Mouse (Mus musculus) CH12.LX (cell line): ENCODE results near the gene Lce1h. TPM values are rescaled to one million over a fixed set of nuclear protein-coding genes. Genes with fewer than 3 reads are reported as not detected.

Experiments used
- DNase-seq: peaks from one replicate; pipeline ENCODE4 v3.0.0-alpha.2; 2013; ENCODE audit errors: extremely low read depth
- H3K27ac ChIP-seq: 2 replicates; pipeline ENCODE4 v1.5.1; 2012; ENCODE audit warnings: low read depth, mild to moderate bottlenecking, control low read depth, moderate library complexity; ENCODE audit not compliant: insufficient read depth
- H3K27me3 ChIP-seq: replicated peaks from 2 replicates; pipeline ENCODE3; 2012; ENCODE audit warnings: inconsistent platforms
- H3K36me3 ChIP-seq, 2 experiments: replicated peaks in 1 of 2; 2 replicates each; pipeline versions ENCODE3 to v1.6.1; 2012; ENCODE audit warnings: inconsistent platforms in 1 of 2, low read length in 1 of 2, mild to moderate bottlenecking in 1 of 2, mixed read lengths in 1 of 2, moderate library complexity in 1 of 2; ENCODE audit not compliant: control insufficient read depth in 1 of 2, insufficient read depth in 1 of 2
- H3K4me1 ChIP-seq, 2 experiments: 2 replicates each; pipeline ENCODE4 v1.6.1; 2012; ENCODE audit warnings: inconsistent platforms in 1 of 2, moderate library complexity in 1 of 2; ENCODE audit not compliant: insufficient read depth in 2 of 2, control insufficient read depth in 1 of 2
- H3K4me2 ChIP-seq: 2 replicates; pipeline ENCODE4 v1.6.1; 2012; ENCODE audit warnings: low read depth, mild to moderate bottlenecking, control low read depth; ENCODE audit not compliant: poor library complexity, insufficient read depth, severe bottlenecking
- H3K4me3 ChIP-seq, 3 experiments: fragments of 150-350 bp in 1 of 3; sonication (generic) in 1 of 3; replicated peaks in 1 of 3; 2 replicates each; pipeline versions ENCODE3 to v1.5.1; 2011 to 2012; ENCODE audit warnings: low read depth in 2 of 3, low read length in 2 of 3, mild to moderate bottlenecking in 2 of 3, moderate library complexity in 2 of 3, control low read depth in 1 of 3, improper control_type of control experiment in 1 of 3, inconsistent platforms in 1 of 3, mixed read lengths in 1 of 3; ENCODE audit not compliant: poor library complexity in 1 of 3
- H3K79me2 ChIP-seq: replicated peaks from 2 replicates; pipeline ENCODE4 v1.6.1; 2012; ENCODE audit warnings: mild to moderate bottlenecking, moderate library complexity; ENCODE audit not compliant: control insufficient read depth, poor library complexity, insufficient read depth, severe bottlenecking; ENCODE audit errors: extremely low read depth
- H3K9ac ChIP-seq: 2 replicates; pipeline ENCODE4 v1.6.1; 2012; ENCODE audit warnings: low read depth, mild to moderate bottlenecking, control low read depth, moderate library complexity; ENCODE audit not compliant: insufficient read depth
- H3K9me3 ChIP-seq: replicated peaks from 2 replicates; pipeline ENCODE3; 2012; ENCODE audit warnings: low read length, inconsistent platforms, mixed read lengths
- BHLHE40 ChIP-seq: IDR thresholded peaks from 2 replicates; pipeline ENCODE4 v1.6.1; 2011; ENCODE audit warnings: mild to moderate bottlenecking, low read depth, low read length, improper control_type of control experiment
- E2F4 ChIP-seq: IDR thresholded peaks from 2 replicates; pipeline ENCODE4 v1.6.1; 2011; ENCODE audit warnings: low read depth, low read length, improper control_type of control experiment; ENCODE audit not compliant: insufficient replicate concordance
- EP300 ChIP-seq: IDR thresholded peaks from 2 replicates; pipeline ENCODE4 v1.6.1; 2011; ENCODE audit warnings: low read length, improper control_type of control experiment
- GABPA ChIP-seq: IDR thresholded peaks from 2 replicates; pipeline ENCODE4 v1.6.1; 2012; ENCODE audit warnings: low read depth, low read length, improper control_type of control experiment, inconsistent platforms; ENCODE audit not compliant: insufficient replicate concordance
- KAT2A ChIP-seq: IDR thresholded peaks from 2 replicates; pipeline ENCODE4 v1.6.1; 2012; ENCODE audit warnings: low read length, improper control_type of control experiment, inconsistent platforms; ENCODE audit not compliant: insufficient replicate concordance
- MEF2A ChIP-seq: IDR thresholded peaks from 2 replicates; pipeline ENCODE4 v1.6.1; 2014; ENCODE audit warnings: low read depth, mild to moderate bottlenecking, inconsistent platforms, low read length, improper control_type of control experiment, borderline replicate concordance
- MXI1 ChIP-seq: IDR thresholded peaks from 2 replicates; pipeline ENCODE4 v1.6.1; 2011; ENCODE audit warnings: mild to moderate bottlenecking, low read depth, low read length, improper control_type of control experiment
- NELFE ChIP-seq: IDR thresholded peaks from 2 replicates; pipeline ENCODE4 v1.6.1; 2011; ENCODE audit warnings: low read depth, low read length, improper control_type of control experiment
- NRF1 ChIP-seq: IDR thresholded peaks from 2 replicates; pipeline ENCODE4 v1.6.1; 2014; ENCODE audit warnings: low read depth, mild to moderate bottlenecking, inconsistent platforms, low read length, improper control_type of control experiment, moderate library complexity
- POLR2A ChIP-seq: IDR thresholded peaks from 2 replicates; pipeline ENCODE4 v1.6.1; 2011; ENCODE audit warnings: low read depth, mild to moderate bottlenecking, improper control_type of control experiment, low read length
- POLR2AphosphoS2 ChIP-seq: IDR thresholded peaks from 2 replicates; pipeline ENCODE4 v1.6.1; 2011; ENCODE audit warnings: low read depth, low read length, improper control_type of control experiment
- RAD21 ChIP-seq: IDR thresholded peaks from 2 replicates; pipeline ENCODE4 v1.6.1; 2011; ENCODE audit warnings: low read depth, mild to moderate bottlenecking, low read length, improper control_type of control experiment, moderate library complexity
- RCOR1 ChIP-seq: conservative IDR thresholded peaks from 2 replicates; pipeline ENCODE4 v1.6.1; 2012; ENCODE audit warnings: low read depth, mild to moderate bottlenecking, inconsistent platforms, low read length, improper control_type of control experiment
- SIN3A ChIP-seq: IDR thresholded peaks from 2 replicates; pipeline ENCODE4 v1.6.1; 2012; ENCODE audit warnings: low read length, improper control_type of control experiment, inconsistent platforms
- TCF12 ChIP-seq: IDR thresholded peaks from 2 replicates; pipeline ENCODE4 v1.6.1; 2014; ENCODE audit warnings: low read depth, mild to moderate bottlenecking, inconsistent platforms, low read length, improper control_type of control experiment
- USF1 ChIP-seq: IDR thresholded peaks from 2 replicates; pipeline ENCODE4 v1.6.1; 2014; ENCODE audit warnings: low read depth, mild to moderate bottlenecking, inconsistent platforms, low read length, improper control_type of control experiment
- USF2 ChIP-seq: conservative IDR thresholded peaks from 2 replicates; pipeline ENCODE4 v1.6.1; 2011; ENCODE audit warnings: low read depth, low read length, improper control_type of control experiment
- ZMIZ1 ChIP-seq: IDR thresholded peaks from 2 replicates; pipeline ENCODE4 v1.6.1; 2012; ENCODE audit warnings: low read depth, mild to moderate bottlenecking, inconsistent platforms, low read length, improper control_type of control experiment
- ZNF384 ChIP-seq: IDR thresholded peaks from 2 replicates; pipeline ENCODE4 v1.6.1; 2012; ENCODE audit warnings: low read depth, low read length, improper control_type of control experiment, inconsistent platforms
- dilution Hi-C: fragments of 300-500 bp; cut with MboI; formaldehyde crosslinking; loops from 2 replicates; pipeline ENCODE4 v1.14.3; 2020; ENCODE audit warnings: low sequenced_read_pairs; ENCODE audit not compliant: extremely low pct_unique_long_range_greater_than_20kb, extremely low pct_ligation_motif_present
- in situ Hi-C: fragments of 300-500 bp; cut with MboI; formaldehyde crosslinking; loops from 3 replicates; pipeline ENCODE4 v1.14.3; 2019; ENCODE audit warnings: low sequenced_read_pairs, low pct_ligation_motif_present, low pct_unique_long_range_greater_than_20kb, mixed read lengths
- polyA plus RNA-seq: library from polyadenylated mRNA; unstranded; fragments of >175 nt; gene quantifications from 2 replicates; pipeline ENCODE4 v1.2.1, GENCODE M21; 2012; ENCODE audit warnings: low read depth; ENCODE audit not compliant: insufficient read length
- total RNA-seq, 2 experiments: library from RNA; depleted of rRNA; stranded (reverse); fragments of 300-350 nt in 1 of 2; fragments of >200 nt in 1 of 2; gene quantifications; 2 replicates each; pipeline ENCODE4 v1.2.3; 2012 to 2014

The Lce1h gene
- not detected in 2 replicates for total RNA-seq (2012; rRNA removed)
- not detected in 2 replicates for total RNA-seq (2014; rRNA removed)
- polyA plus RNA-seq, result not detected in 2 replicates

DNA sequence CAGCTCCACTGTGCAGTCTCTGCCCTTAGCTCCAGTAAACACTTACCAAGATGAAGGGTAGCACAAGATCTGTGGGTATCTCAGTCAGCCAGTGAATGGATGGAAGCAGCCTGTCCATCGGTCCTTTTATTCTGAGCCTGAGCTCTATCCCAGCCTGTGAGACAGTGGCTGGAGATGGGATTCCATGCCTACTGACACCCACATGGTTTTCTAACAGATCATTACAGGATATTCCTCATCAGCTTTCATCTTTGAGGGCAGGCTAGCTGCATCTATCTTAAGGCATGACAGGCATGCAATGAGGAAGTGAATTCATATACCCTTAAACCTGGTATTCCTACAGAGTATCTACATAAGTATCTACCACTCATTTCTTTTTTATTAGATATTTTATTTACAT lies at the start of gene Lce1h:
Gene Lce1h (minus strand): TSS at position 101 of the 400 bp plus-strand sequence.
- H3K27me3 ChIP-seq, result no peaks in the 10 kb centered on the region

GRCm38 (mm10) chr3:92807791-92808190 lies 42.9 kb upstream of the Lce1h start, which contains the start of gene Lce1k:
Gene Lce1k (minus strand): TSS chr3:92807891.
- dilution Hi-C loops, result no loop called here
- Histone ChIP-seq H3K27ac (no peak within 1 kb of the TSS), H3K27me3 (no peaks in the 10 kb centered on the region), H3K36me3 (no peaks in the 10 kb centered on the region), H3K4me3 (no peak within 1 kb of the TSS), H3K9me3 (no peaks in the 10 kb centered on the region), H3K4me2 (no peak within 1 kb of the TSS), H3K4me1 (no peaks in the 10 kb centered on the region), H3K9ac (no peak within 1 kb of the TSS), H3K79me2 (no peaks in the 10 kb centered on the region)
- DNase-seq, result no peak
- TF ChIP-seq RCOR1, result no peak
- no peak for TF ChIP-seq TCF12
- TF ChIP-seq MEF2A, result no peak
- TF ChIP-seq E2F4, result no peak
- TF ChIP-seq USF1, result no peak
- no peak for TF ChIP-seq NRF1
- no peak for TF ChIP-seq NELFE
- no peak for TF ChIP-seq ZNF384
- no peak for TF ChIP-seq KAT2A
- no peak for TF ChIP-seq RAD21
- TF ChIP-seq POLR2AphosphoS2, result no peak
- no peak for TF ChIP-seq ZMIZ1
- no peak for TF ChIP-seq BHLHE40
- no peak for TF ChIP-seq MXI1
- no peak for TF ChIP-seq POLR2A
- no peak for TF ChIP-seq USF2
- TF ChIP-seq GABPA, result no peak
- no peak for TF ChIP-seq EP300
- no peak for TF ChIP-seq SIN3A
- in situ Hi-C loops, result no loop called here

More for the DNA sequence above, at the start of gene Lce1h:
- Histone ChIP-seq H3K9ac (no peak within 1 kb of the TSS), H3K36me3 (no peaks in the 10 kb centered on the region), H3K79me2 (no peaks in the 10 kb centered on the region), H3K4me2 (no peak within 1 kb of the TSS), H3K4me1 (no peaks in the 10 kb centered on the region), H3K4me3 (no peak within 1 kb of the TSS), H3K9me3 (no peaks in the 10 kb centered on the region)
- in situ Hi-C loops, result no loop called here
- dilution Hi-C loops, result no loop called here
- TF ChIP-seq MEF2A (no peak), NELFE (no peak)
- TF ChIP-seq, all 38 proteins: peak for 0
- DNase-seq, result no peak
- no peak within 1 kb of the TSS for H3K27ac ChIP-seq
